Mouse (Mus musculus): ENCODE data around the gene Pgp.

Gene Pgp

GRCm38 (mm10) chr17:24481027-24481815, 11.0 kb downstream of the Pgp start:
- no peak for DNase-seq (ENCODE audit: low spot score in 2 of 2)

GRCm38 (mm10) chr17:24483495-24483894, 13.3 kb downstream of the Pgp start:
- DNase-seq (ENCODE audit: low spot score in 2 of 2), result no peak

GRCm38 (mm10) chr17:24485090-24485860, 15.1 kb downstream of the Pgp start:
- DNase-seq (ENCODE audit: low spot score in 2 of 2), result peak; percentile 31 to 70

- peak in 1 of 2 experiments; percentile 59 for DNase-seq (ENCODE audit: low spot score in 2 of 2)
These were observed 18.0 kb downstream of the Pgp start, which contains the start of gene Caskin1 for GRCm38 (mm10) chr17:24488186-24488661. Gene Caskin1, plus strand, starts transcription at chr17:24488601.

GRCm38 (mm10) chr17:24488662-24489264, 18.6 kb downstream of the Pgp start:
- peak in 1 of 2 experiments; percentile 55 for DNase-seq (ENCODE audit: low spot score in 2 of 2)

GRCm38 (mm10) chr17:24489265-24490030, 19.3 kb downstream of the Pgp start:
- DNase-seq (ENCODE audit: low spot score in 2 of 2), result peak in 1 of 2 experiments; percentile 16

- DNase-seq (ENCODE audit: low spot score in 2 of 2), result no peak
These were observed 20.2 kb downstream of the Pgp start for GRCm38 (mm10) chr17:24490399-24490798.

GRCm38 (mm10) chr17:24494627-24495335, 24.6 kb downstream of the Pgp start:
- DNase-seq (ENCODE audit: low spot score in 2 of 2), result peak; percentile 28 to 63

GRCm38 (mm10) chr17:24495443-24495842, 25.3 kb downstream of the Pgp start:
- DNase-seq (ENCODE audit: low spot score in 2 of 2), result no peak

GRCm38 (mm10) chr17:24496026-24496425, 25.8 kb downstream of the Pgp start:
- DNase-seq (ENCODE audit: low spot score in 2 of 2), result no peak

GRCm38 (mm10) chr17:24502208-24502607, 32.0 kb downstream of the Pgp start:
- DNase-seq (ENCODE audit: low spot score in 2 of 2), result no peak

- no peak for DNase-seq (ENCODE audit: low spot score in 2 of 2)
These were observed 33.9 kb downstream of the Pgp start for GRCm38 (mm10) chr17:24504085-24504484.

GRCm38 (mm10) chr17:24505286-24505955, 35.2 kb downstream of the Pgp start:
- DNase-seq (ENCODE audit: low spot score in 2 of 2), result no peak

- DNase-seq (ENCODE audit: low spot score in 2 of 2), result no peak
These were observed 36.3 kb downstream of the Pgp start for GRCm38 (mm10) chr17:24506332-24507070.

- DNase-seq (ENCODE audit: low spot score in 2 of 2), result no peak
These were observed 37.0 kb downstream of the Pgp start for GRCm38 (mm10) chr17:24507129-24507664.

- peak in 1 of 2 experiments; percentile 20 for DNase-seq (ENCODE audit: low spot score in 2 of 2)
These were observed 37.7 kb downstream of the Pgp start for GRCm38 (mm10) chr17:24507806-24508460.

- peak in 1 of 2 experiments; percentile 63 for DNase-seq (ENCODE audit: low spot score in 2 of 2)
These were observed 43.4 kb downstream of the Pgp start for GRCm38 (mm10) chr17:24513609-24514008.

Data from cerebellum, postnatal 4 days (tissue).